Mouse (Mus musculus) C2C12 (cell line): ENCODE results near the gene Tti1.

Source experiments
- CEBPB ChIP-seq: IDR thresholded peaks from one replicate; pipeline ENCODE4 v1.6.1; 2011; ENCODE audit warnings: low read depth, mild to moderate bottlenecking, control low read depth, moderate library complexity
- MYOG ChIP-seq: IDR thresholded peaks from one replicate; pipeline ENCODE4 v1.6.1; 2011; ENCODE audit not compliant: control insufficient read depth, insufficient read length; ENCODE audit errors: extremely low read depth
- USF1 ChIP-seq: IDR thresholded peaks from one replicate; pipeline ENCODE4 v1.6.1; 2011; ENCODE audit warnings: low read depth, mild to moderate bottlenecking, control low read depth, moderate library complexity

DNA sequence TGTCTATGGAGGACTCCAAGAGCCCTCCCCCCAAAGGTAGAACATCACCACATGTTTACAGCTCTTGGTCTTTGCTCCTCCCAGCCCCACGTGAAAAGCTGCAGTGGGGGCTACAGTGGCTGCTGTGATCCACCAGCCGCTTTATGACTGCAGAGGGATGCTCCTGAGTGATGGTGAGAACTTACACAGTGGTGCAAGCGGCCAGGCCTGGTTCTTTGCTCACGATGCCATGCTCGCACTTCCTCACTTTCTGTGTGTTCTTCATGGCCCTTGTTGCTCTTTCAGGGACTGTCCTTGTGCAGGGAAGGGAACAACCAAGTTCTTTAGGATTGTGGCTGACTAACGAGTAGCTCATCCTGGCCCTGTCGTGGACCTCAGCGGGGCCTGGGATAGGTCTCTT, 15.3 kb upstream of the Tti1 start:
- TF ChIP-seq CEBPB (no peak), MYOG (no peak), USF1 (no peak)
